Mouse (Mus musculus) skeletal muscle tissue, adult 2 months (tissue): Measurements from ENCODE around the gene Gga2.

Experiments
- DNase-seq: peaks from one replicate; pipeline ENCODE4 v3.0.0-alpha.2; 2012; ENCODE audit warnings: low read depth, low spot score

Gga2 gene

DNA sequence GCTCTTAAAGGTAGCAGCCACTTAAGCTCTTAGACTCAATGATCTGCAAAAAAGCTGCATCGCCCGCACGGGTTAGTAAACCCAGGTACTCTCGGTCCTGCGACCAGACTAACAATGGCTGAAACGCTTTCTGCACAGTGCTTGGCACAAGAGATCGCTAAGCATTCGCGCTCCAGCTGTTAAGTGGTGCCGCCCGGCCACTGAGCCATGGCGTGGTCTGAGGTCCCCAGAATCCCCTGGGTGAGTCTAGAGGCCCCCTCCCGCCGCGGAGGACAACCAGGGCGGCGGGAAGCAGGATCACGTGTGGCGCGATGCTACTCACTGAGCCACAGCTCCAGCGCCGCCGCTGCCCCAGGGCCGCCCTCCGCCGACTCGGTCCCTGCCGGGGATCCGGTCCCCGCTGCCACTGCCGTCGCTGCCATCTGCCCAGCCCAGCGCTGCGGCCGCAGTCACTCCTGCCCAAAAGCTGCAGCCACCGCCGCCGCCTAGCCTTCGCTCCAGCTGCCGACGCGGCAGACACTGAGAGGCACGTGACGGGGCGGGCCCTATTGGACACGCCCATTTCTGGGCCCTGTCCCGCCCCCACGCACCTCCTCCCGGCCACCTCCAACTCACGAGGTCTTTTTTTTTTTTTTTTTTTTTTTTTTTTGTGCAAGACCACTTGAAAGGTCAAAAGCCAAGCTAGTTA, at the start of gene Gga2:
Gga2 (minus strand) TSS at position 556 of the 688 bp plus-strand sequence.
- DNase-seq: peak; percentile 84

- no peak for DNase-seq
Observed at GRCm38 (mm10) chr7:122067517-122068381, 46.7 kb upstream of the Gga2 start.

DNA sequence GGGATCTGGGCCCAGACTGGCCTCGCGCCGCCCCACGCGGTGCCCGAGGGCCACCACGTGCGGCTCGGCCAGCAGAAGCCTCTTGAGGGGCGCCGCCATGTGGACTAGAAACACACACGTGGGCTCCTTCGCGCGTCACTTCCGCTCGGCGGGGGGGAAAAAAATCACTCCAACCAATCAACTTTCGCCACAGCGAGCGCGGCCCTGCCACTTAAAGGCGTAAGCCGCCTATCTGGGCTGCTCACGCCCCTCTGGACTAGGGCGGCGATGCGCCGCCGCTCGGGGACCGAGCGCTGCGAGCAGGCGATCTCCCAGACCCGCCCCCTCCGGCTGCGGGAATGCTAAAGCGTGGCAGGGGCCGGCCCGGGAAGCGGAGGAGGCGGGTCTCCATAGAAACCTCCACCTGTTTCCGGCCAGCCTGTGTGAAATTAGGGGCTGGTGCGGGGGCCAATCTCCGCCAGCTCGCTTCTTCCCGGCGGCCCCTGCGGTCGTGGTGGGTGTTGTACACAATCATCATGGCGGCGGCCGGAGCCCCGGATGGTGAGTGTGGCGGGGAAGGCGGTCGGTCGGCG, 46.0 kb upstream of the Gga2 start, which contains the start of the genes Ubfd1 and Ears2:
Ubfd1 (plus strand) TSS at position 231 of the 572 bp plus-strand sequence.
Ears2 (minus strand) TSS at position 319 of the 572 bp plus-strand sequence.
- DNase-seq: peak; percentile 93

DNA sequence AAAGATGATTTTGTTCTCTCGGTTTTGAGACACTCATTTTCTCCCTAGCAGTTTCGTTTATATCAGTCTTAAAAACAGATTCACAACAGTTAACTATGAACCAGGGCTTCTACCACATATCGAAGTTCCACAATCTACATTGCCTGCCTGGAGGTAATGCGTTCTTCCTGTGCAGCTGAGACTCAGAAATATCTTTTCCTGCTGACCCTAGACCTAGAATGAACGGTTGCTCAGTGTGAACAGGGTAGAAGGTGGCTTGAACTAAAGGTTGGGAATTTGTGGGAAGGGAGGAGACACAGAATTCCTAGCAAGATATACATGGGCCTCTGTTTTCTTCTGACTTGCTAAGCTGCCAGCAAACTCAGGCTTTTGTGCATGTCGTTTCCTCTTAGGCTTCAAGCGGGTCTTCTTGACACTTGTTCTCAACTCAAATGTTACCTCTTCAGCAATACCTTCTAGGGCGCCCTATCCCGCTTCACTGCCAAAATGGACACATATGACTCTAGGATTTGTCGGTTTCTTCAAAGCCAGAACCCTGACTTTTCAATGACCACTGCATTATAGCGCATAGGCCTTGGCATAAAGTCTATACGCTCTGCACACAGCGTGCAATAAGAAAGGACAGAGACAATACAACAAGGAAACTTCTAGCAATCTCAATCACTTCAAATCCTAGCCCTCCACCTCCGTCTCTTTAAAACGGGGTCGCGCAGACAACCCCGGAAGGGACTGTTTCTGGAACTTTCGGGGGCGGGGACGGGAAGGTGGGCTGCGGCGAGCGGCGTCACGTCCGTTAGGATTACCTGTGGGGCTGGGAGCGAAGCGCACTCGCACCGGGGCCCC, 45.3 kb upstream of the Gga2 start:
- no peak for DNase-seq

- DNase-seq: no peak
Observed at GRCm38 (mm10) chr7:122065656-122066055, 44.6 kb upstream of the Gga2 start.

DNA sequence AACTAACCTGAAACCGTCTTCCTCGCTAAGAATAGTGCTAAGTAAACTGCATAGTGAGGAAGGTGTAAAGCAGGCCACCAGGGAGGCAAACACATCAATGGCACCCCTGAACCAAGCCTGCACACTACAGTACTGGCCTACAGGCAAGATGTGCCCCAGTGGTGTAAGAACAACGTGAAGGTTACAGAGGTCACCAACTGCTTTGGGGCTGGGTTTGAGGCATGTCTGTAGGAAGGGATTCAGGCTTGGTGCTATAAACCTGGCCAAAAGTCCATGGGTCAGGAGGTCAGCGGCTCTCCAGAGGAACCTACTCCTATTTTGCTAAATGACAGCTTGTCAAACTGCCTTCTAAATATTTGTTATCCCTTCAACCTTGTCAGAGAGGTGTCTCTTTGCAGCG, 35.6 kb upstream of the Gga2 start:
- no peak for DNase-seq

DNA sequence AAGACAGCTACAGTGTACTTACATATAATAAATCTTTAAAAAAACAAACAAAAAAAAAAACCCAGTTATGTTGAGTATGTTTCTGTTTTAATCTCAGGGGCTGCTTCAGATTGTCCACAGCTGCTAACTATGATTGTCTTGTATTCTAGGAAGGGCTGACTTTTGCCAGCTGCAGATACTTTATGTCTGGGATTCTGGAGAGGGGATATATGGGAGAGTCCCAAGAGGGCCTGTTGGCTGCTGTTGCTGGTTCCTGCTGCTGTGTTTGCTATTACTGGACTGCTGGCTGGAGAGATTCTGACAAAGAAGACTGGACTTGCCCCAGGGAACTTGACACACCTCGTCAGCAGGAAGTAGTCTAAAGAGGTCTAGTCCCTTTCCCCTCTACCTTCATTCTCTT, 29.8 kb upstream of the Gga2 start:
- peak; percentile 14 for DNase-seq

DNA sequence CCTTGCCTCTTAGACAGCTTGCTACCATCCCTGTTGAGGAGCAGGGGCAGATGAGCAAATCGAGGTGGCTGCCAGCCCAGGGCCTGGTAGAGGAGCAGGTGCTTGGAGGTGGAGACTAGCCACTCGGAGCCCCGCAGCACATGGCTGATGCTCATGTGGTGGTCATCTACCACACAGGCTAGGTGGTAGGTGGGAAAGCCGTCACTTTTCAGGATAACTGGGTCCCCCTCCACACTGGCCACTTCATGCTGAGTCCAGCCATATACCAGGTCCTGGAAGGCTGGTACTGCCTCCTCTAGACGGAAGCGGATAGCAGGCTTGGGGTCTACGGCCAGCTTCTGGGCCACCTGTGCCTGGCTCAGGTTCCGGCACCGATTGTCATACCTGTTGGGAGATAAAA, 27.2 kb upstream of the Gga2 start:
- DNase-seq: no peak

DNA sequence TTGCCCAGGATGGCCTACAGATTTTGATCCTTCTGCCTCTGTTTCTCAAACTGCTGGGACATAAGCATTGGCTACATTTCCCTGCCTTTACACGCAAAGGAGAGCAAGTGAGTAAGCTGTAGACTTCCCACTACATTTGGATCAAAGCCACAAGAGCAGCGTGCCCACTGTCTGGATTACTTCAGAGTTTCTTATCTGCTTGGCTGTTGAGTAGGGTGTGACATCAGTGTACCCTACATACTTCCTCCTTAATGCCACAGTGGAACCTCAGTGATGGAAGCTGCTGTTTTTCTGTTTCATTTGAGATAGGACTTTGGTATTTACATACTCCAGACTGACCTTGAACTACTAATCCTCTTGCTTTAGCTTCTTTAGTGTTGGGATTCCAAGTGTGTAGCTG, 25.8 kb upstream of the Gga2 start:
- DNase-seq: no peak

GRCm38 (mm10) chr7:122045711-122046110, 24.7 kb upstream of the Gga2 start:
- no peak for DNase-seq

DNA sequence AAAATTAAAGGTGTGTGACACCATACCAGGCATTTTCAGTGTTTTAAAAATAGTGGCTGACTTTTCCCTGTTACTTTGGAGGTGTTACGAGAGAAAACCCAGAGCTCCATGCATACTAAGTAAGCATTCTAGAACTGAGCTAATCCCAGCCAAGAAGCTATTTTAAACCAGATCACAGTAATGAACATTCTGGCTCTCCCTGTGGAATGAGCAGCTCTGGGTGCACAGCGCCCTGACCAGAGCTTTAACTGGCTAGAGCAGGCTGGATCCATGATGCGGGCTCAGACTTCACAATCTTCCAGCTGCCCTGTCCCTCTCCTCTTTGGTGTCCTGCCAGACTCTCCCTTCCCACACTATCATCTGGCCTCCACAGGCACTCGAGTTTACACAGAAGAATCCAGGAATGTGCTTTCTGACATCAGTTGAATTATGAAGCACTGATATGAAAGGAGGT, 24.2 kb upstream of the Gga2 start:
- DNase-seq: peak; percentile 58

- DNase-seq: no peak
Observed at GRCm38 (mm10) chr7:122044106-122044505, 23.1 kb upstream of the Gga2 start.

DNA sequence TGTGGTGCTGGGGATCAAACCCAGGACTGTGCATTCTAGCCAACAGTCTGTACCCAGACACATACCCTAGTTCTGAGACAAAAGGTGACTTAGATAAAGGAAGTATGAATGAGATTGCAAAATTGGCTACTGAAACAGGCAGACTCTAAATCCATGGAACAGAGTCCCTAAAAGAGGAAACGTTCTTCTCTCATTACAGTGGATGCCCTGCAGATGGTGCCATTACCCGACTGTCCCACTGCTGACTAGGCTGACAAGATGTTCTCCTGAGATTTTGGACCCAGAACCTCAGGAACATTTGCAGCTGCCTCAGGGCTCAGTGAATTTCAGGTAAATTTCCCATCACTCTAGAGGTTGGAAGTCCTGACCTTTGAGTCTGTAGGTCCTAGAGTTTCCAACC, 13.3 kb upstream of the Gga2 start:
- no peak for DNase-seq

DNA sequence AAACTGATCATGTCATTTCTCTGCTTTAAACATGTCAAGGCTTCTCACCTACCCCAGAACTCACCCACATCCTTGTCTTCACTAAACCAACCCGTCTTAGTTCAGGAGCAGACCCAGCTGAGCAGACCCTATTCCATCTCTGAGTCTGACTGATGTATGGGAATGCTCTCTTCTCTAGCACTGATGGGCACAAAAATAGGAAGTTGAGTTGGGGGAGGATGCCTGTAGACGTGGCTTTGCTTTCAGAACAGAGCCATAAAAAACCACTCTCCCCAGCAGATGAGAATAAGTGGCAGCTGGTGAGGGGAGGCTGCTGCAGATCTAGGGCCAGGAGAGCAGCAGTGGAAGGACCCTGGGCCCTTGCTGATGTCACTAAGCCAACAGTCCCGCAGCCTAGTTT, 12.3 kb upstream of the Gga2 start:
- no peak for DNase-seq

GRCm38 (mm10) chr7:122022131-122022530, 1.1 kb upstream of the Gga2 start:
- no peak for DNase-seq

DNA sequence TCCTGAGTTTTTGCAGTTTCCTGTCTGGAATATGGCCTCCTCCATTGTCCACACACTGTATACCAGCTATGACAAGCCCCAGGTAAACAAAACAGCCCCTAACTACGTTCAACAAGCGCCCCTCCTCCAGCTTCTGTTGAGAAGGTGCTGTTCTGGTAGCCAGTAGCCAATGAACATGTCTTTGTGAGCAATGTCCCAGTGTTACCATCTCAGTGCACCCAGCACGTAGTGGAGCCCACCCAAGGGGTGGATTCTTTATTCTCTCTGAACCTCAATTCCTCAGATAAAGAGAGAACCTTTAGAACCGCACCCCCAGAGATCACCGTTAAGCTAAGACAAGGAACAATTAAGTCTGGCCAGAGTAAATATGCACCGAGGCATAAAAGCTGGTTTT, 752 bp downstream of the Gga2 start:
- DNase-seq: no peak

- no peak for DNase-seq
Observed at GRCm38 (mm10) chr7:122018978-122019377, 2.0 kb downstream of the Gga2 start.

DNA sequence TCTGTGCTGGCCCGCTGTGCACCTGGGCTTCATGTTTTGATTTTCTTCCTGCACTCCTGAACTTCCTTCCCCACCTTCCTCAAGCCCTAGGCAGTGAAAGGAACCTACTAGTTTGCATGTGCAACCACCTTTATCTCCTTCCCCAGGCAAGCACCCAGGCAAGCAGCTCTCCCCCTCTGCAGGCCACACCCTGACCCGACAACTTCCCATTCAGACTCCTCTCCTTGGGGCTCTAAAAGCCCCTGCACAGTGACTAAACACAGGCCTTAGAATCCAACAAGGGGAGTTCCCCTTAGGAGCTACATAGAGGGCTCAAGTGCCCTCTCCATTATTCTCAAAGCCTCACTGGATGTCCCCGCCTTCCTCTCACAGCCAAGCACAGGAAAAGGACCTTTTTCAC, 2.8 kb downstream of the Gga2 start:
- DNase-seq: no peak

DNA sequence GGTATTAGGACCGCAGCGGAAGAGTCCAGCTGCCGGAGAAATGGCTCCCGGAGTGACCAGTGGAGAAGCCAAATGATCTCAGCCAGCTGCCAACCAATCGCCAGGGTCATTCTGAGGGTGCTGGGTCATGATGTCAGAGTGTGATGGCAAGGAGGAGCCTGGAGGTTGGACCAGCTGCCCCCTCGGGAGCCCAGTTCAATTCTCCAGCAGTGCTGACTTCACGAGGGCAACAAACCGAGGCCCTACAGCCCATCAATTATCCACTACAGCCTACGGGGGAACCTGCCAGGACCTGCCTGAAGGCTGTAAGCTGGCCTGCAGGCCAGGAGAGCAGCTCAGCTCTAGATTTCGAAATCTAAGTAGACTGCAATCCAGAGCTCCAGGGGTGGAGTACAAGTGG, 5.3 kb downstream of the Gga2 start:
- peak; percentile 47 for DNase-seq

GRCm38 (mm10) chr7:122015105-122015504, 5.9 kb downstream of the Gga2 start:
- peak; percentile 24 for DNase-seq

DNA sequence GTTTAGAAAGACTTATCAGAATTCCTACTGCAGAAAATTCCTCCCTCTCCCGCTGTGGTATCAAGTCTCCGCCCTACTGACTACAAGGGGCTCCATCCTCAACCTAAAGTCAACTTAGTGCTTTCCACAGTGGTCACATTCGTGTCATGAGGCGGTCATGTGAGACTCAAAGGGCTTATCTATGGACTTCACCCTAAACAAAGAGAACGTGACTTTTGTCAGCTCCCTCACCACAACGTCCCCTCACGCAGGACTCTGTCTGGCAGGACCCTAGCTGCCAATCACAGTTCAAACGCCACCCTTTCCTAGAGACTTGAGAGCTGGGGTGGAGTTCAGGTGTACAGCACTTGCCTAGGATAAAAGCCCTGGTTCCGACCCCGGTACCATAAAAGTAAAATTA, 8.1 kb downstream of the Gga2 start:
- no peak for DNase-seq

DNA sequence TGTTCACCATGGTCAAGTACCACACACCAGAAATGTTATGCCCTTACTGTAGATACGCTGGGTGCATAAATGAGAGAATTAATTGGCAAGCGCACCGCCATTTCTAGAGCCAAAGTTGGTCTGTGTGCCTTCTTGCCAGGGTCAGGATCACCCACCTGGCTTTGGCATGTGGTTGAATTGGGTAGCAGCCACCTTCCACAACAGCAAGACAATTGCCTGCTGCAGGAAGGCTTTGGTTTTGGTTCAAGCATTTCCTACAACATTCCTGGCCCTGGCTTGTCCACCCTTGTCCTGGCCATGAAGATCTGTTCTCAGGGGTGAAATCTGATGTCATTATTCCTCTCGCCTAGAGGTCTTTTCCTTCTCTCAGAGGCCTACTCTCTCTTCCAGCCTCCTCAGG, 8.7 kb downstream of the Gga2 start:
- DNase-seq: no peak
